Mouse (Mus musculus): ENCODE data around the gene Atxn2l.

DNA sequence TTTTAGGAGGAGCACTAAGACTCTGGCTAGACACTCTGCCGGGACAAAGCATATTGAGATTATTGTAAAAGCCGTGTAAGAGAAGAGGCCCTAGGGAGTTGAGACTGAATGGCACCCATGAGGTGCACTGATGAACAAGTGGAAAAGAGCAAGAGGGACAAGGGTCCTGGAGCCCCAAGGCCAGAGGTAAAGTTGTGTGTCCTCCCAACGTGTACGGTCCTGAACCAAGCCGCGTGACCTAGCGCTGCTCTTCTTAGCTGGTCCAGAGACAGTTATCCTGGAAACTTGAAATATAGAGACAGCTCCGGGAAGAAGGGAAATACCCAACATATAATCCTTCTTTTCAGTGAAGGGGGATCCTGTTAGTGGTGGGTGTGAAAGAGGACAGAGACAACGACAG, 33.2 kb upstream of the Atxn2l start:
- TF ChIP-seq CTCF (IDR thresholded peaks at IDR 0.05; ENCODE audit: low read depth, low read length) = no peak
- TF ChIP-seq GATA2 (IDR thresholded peaks at IDR 0.05; ENCODE audit: borderline replicate concordance, low read depth, low read length) = no peak
- no peak for TF ChIP-seq POLR2AphosphoS5 (IDR thresholded peaks at IDR 0.05; ENCODE audit: insufficient replicate concordance, low read depth, low read length)
- TF ChIP-seq GATA1 (IDR thresholded peaks at IDR 0.05; ENCODE audit: borderline replicate concordance, low read length) = no peak
- no peak for TF ChIP-seq TAL1 (conservative IDR thresholded peaks at IDR 0.05; ENCODE audit: low read depth, low read length)
